Mouse (Mus musculus) hindbrain, embryonic 15.5 days (tissue): ENCODE data around the gene Stat2. TPM values are rescaled to one million over a fixed set of nuclear protein-coding genes. Genes with fewer than 3 reads are reported as not detected.

Experiments
- ATAC-seq: fragments of 200-750 bp; cut with Nextera tagmentation; 2 replicates; pipeline ENCODE4 v1.8.0; 2017; ENCODE audit warnings: low read depth, moderate number of reproducible peaks, moderate TSS enrichment; ENCODE audit not compliant: low FRiP score
- H3K27ac ChIP-seq: fragments of 300-500 bp; sonication (generic); replicated peaks from 2 replicates; pipeline ENCODE4 v1.5.1; 2015; ENCODE audit warnings: mild to moderate bottlenecking, inconsistent platforms
- H3K27me3 ChIP-seq: fragments of 300-500 bp; sonication (generic); 2 replicates; pipeline ENCODE4 v1.6.1; 2015; ENCODE audit warnings: control low read depth, inconsistent platforms
- H3K36me3 ChIP-seq: fragments of 300-500 bp; sonication (generic); 2 replicates; pipeline ENCODE4 v1.6.1; 2015; ENCODE audit warnings: control low read depth, inconsistent platforms
- H3K4me1 ChIP-seq: fragments of 300-500 bp; sonication (generic); replicated peaks from 2 replicates; pipeline ENCODE4 v1.6.1; 2015; ENCODE audit warnings: control low read depth, inconsistent platforms
- H3K4me2 ChIP-seq: fragments of 300-500 bp; sonication (generic); 2 replicates; pipeline ENCODE4 v1.6.1; 2015; ENCODE audit warnings: moderate library complexity, mild to moderate bottlenecking, inconsistent platforms
- H3K4me3 ChIP-seq: fragments of 300-500 bp; sonication (generic); 2 replicates; pipeline ENCODE4 v1.5.1; 2015; ENCODE audit warnings: mild to moderate bottlenecking, inconsistent platforms
- H3K9ac ChIP-seq: fragments of 300-500 bp; sonication (generic); 2 replicates; pipeline ENCODE4 v1.6.1; 2015; ENCODE audit warnings: inconsistent platforms
- H3K9me3 ChIP-seq: fragments of 300-500 bp; sonication (generic); 2 replicates; pipeline ENCODE4 v1.6.1; 2016; ENCODE audit warnings: control low read depth, inconsistent platforms
- WGBS: fragments of 180-500 bp; shearing (Covaris S2); methylation state at CpG from one replicate; pipeline ENCODE4 v1.1.7; 2015; 5-methylcytosine and 5-hydroxymethylcytosine counted together
- polyA plus RNA-seq: library from polyadenylated mRNA; unstranded; fragments of >200 nt; fragmentation: Nextera tagmentation; extraction: Ambion mirVana; gene quantifications from 2 replicates; pipeline ENCODE4 v1.2.1, GENCODE M21; 2015

Gene Stat2
- polyA plus RNA-seq, result 20.7 and 21.7 TPM in 2 replicates

- Histone ChIP-seq H3K9ac (peak within 1 kb of the TSS; percentile 74), H3K4me2 (peak within 1 kb of the TSS; percentile 74), H3K27me3 (no peaks in the 10 kb centered on the region), H3K4me1 (peaks cover 5% of the 10 kb centered on the region; the same call in 1 of the 2 replicates), H3K36me3 (no peaks in the 10 kb centered on the region), H3K9me3 (no peaks in the 10 kb centered on the region), H3K4me3 (peak within 1 kb of the TSS; percentile 93), H3K27ac (peak within 1 kb of the TSS; percentile 89)
- WGBS, result under 1% methylated on average over 43 of the region's 43 CpGs
- ATAC-seq, result peak; percentile 99
Measured at GRCm38 (mm10) chr10:128270287-128270841, at the start of gene Stat2. Gene Stat2, plus strand, starts transcription at chr10:128270559.

DNA sequence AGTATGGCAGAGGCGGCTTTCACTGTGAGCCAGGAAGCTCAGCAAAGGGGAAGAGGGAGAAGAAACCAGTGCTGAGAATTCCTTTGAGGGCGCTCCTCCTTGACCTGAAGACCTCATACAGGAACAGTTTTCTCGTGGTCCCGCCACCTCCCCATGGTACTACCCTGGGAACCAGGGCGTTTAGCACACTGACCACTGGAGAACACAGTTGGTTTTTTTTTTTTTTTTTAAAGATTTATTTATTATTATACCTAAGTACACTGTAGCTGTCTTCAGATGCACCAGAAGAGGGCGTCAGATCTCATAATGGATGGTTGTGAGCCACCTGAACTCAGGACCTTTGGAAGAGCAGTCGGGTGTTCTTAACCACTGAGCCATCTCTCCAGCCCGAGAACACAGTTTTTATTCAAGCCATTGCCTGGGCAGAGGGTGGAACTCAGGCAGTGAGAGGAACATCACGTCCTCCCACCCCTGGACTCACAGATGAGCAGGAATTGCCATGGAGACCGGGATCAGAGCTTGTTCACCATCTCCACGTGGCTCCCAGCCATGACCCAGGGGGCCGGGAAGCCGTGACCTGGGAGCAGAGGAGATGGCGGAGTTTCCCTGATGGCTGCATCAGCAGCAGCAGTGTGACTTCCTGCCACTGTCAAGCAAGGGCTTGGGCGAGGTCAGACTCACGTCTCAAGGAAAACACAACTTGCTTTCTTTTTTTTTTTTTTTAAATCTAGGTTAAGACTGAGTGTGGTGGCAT lies 48.6 kb upstream of the Stat2 start:
- Histone ChIP-seq H3K36me3 (no peaks in the 10 kb centered on the region), H3K4me2 (no peak overlapping the region), H3K9me3 (no peaks in the 10 kb centered on the region), H3K4me1 (no peaks in the 10 kb centered on the region), H3K9ac (no peak overlapping the region), H3K27ac (no peak overlapping the region), H3K4me3 (no peak overlapping the region), H3K27me3 (no peaks in the 10 kb centered on the region)
- no peak for ATAC-seq
- WGBS, result 62% methylated on average over 16 of the region's 16 CpGs

DNA sequence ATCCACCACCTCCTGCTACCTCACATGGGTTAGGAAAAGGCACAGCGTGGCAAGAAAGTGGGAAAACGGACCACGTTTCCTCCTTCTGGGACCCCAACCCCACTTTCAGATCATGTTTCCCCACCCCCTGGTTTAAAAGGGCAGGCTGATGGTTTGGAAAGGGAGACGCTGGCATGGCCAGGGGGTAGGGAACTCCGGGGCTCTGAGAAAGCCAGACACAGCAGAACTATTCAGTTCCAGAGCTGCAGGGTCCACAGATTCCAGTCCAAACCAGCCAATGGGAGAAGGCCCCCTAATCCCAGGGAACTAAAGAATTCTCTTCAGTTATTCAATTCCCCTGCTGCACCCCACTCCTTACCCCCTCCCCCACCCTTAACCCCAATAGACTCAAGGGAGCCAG lies 45.3 kb upstream of the Stat2 start:
- 55% methylated on average over 5 of the region's 5 CpGs for WGBS

GRCm38 (mm10) chr10:128225538-128225937 lies 44.8 kb upstream of the Stat2 start, which contains the start of gene Mip:
Gene Mip, plus strand, starts transcription at chr10:128225838.
- no peaks in the 10 kb centered on the region for H3K36me3 ChIP-seq
- no peak within 1 kb of the TSS for H3K4me2 ChIP-seq
- no peaks in the 10 kb centered on the region for H3K9me3 ChIP-seq
- WGBS, result 48% methylated on average over 4 of the region's 4 CpGs
- no peaks in the 10 kb centered on the region for H3K27me3 ChIP-seq
- H3K9ac ChIP-seq, result no peak within 1 kb of the TSS
- H3K4me1 ChIP-seq, result no peaks in the 10 kb centered on the region
- no peak within 1 kb of the TSS for H3K27ac ChIP-seq
- H3K4me3 ChIP-seq, result no peak within 1 kb of the TSS
- ATAC-seq, result no peak

More for the DNA sequence above, 45.3 kb upstream of the Stat2 start:
- no peaks in the 10 kb centered on the region for H3K27me3 ChIP-seq
- ATAC-seq, result no peak
- H3K4me3 ChIP-seq, result no peak overlapping the region
- H3K9me3 ChIP-seq, result no peaks in the 10 kb centered on the region
- no peak overlapping the region for H3K27ac ChIP-seq
- H3K36me3 ChIP-seq, result no peaks in the 10 kb centered on the region
- no peaks in the 10 kb centered on the region for H3K4me1 ChIP-seq
- no peak overlapping the region for H3K9ac ChIP-seq
- no peak overlapping the region for H3K4me2 ChIP-seq

DNA sequence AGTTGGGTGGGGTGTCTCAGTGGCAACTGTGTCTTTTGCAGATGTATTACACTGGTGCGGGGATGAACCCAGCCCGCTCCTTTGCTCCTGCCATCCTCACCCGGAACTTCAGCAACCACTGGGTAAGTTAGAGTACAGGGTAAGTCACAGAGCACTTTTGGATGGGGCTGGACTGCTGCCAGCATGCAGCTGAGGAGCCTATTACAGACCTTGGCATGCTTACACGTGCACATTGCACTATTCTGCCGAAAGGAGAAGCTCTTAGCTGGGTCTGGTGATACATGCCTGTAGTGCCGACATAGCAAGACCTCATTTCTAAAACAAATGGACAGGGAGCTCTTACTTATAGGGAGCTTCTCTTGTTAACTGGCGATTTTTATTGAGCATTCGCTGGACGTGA lies 42.8 kb upstream of the Stat2 start:
- Histone ChIP-seq H3K9me3 (no peaks in the 10 kb centered on the region), H3K4me3 (no peak overlapping the region), H3K4me1 (peaks cover 6% of the 10 kb centered on the region), H3K4me2 (no peak overlapping the region), H3K27me3 (no peaks in the 10 kb centered on the region), H3K9ac (no peak overlapping the region), H3K36me3 (no peaks in the 10 kb centered on the region), H3K27ac (no peak overlapping the region)
- ATAC-seq, result no peak
- 87% methylated on average over 9 of the region's 9 CpGs for WGBS

- H3K27me3 ChIP-seq, result no peaks in the 10 kb centered on the region
- no peak overlapping the region for H3K27ac ChIP-seq
- H3K4me3 ChIP-seq, result no peak overlapping the region
- H3K9me3 ChIP-seq, result no peaks in the 10 kb centered on the region
- H3K4me1 ChIP-seq, result peaks cover 11% of the 10 kb centered on the region
- 93% methylated on average over 8 of the region's 8 CpGs for WGBS
- ATAC-seq, result no peak
- H3K9ac ChIP-seq, result no peak overlapping the region
- H3K4me2 ChIP-seq, result no peak overlapping the region
- H3K36me3 ChIP-seq, result no peaks in the 10 kb centered on the region
Measured at GRCm38 (mm10) chr10:128228009-128228408, 42.4 kb upstream of the Stat2 start.

DNA sequence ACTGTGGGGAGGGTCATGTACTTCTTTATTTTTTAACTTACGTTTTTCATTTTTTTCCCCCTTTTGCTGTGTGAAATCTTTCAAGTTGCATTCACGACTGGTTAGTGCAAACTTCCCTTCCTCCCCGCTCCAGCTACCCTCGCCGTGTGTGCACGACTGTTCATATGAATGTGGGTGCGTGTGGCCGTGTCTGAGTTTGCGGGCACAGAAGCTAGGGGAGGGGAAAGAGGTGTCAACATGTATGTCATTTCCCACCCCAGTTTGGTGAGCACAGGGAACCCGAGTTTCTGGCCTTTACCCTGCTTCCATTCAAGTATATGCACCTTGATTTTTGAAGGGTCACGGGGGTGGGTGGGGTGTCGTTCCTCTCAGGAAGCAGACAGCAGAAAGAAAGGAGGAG lies 39.8 kb upstream of the Stat2 start:
- Histone ChIP-seq H3K27me3 (no peaks in the 10 kb centered on the region), H3K4me3 (no peak overlapping the region), H3K36me3 (no peaks in the 10 kb centered on the region), H3K4me2 (no peak overlapping the region), H3K9me3 (no peaks in the 10 kb centered on the region), H3K4me1 (peaks cover 12% of the 10 kb centered on the region), H3K9ac (no peak overlapping the region), H3K27ac (no peak overlapping the region)
- WGBS, result 81% methylated on average over 12 of the region's 12 CpGs
- no peak for ATAC-seq

GRCm38 (mm10) chr10:128231146-128231545 lies 39.2 kb upstream of the Stat2 start:
- Histone ChIP-seq H3K4me1 (peaks cover 12% of the 10 kb centered on the region), H3K9ac (0 out of 2 replicates have a peak overlapping the region, but pooled peaks have one; percentile 71), H3K27ac (peak overlapping the region; percentile 94; the same call in 1 of the 2 replicates), H3K9me3 (no peaks in the 10 kb centered on the region), H3K4me2 (peak overlapping the region; percentile 61), H3K4me3 (peak overlapping the region; percentile 76), H3K36me3 (no peaks in the 10 kb centered on the region), H3K27me3 (no peaks in the 10 kb centered on the region)
- ATAC-seq, result no peak
- WGBS, result 19% methylated on average over 5 of the region's 5 CpGs

DNA sequence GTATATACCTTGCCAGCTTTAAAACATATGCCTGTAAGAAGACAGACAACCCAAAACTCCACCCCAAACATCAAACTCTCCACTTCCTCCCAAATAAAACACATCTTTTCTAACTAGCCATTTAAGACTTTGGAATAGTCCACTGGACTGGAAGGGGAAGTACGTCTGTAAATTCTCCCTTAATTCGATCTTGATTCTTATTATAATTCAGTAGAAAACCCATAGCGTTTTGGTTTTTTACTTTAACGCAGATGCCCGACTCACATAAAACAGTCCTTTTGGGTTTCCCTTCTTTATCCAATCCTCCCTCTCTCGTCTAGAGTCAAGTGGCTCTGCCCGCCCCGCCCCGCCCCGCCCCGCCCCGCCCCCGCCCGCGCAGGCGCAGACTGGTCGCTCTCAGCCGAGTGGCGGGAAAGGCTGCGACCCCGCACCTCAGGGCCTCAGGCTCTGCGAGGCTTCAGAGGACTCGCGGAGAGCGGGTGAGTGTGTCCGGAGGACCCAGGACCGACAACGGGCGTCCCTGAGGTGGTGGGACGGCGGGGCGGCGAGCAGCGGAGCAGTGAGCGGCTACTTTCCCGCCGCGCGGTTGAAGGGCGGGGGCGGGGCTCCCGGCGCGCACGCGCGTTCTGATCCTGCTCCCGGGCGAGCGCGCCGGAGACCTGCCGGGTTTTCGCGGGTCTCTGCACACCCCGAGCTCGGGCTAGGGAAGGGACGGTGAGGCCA lies 38.5 kb upstream of the Stat2 start, which contains the start of gene Timeless:
Gene Timeless, plus strand, starts transcription at position 369 of the 723 bp plus-strand sequence.
- no peaks in the 10 kb centered on the region for H3K36me3 ChIP-seq
- H3K27me3 ChIP-seq, result no peaks in the 10 kb centered on the region
- no peaks in the 10 kb centered on the region for H3K9me3 ChIP-seq
- H3K4me3 ChIP-seq, result peak within 1 kb of the TSS; percentile 76
- WGBS, result under 1% methylated on average over 57 of the region's 58 CpGs
- H3K27ac ChIP-seq, result peak within 1 kb of the TSS; percentile 94
- peak within 1 kb of the TSS; percentile 61 for H3K4me2 ChIP-seq
- peak within 1 kb of the TSS; percentile 71 for H3K9ac ChIP-seq
- peak; percentile 94 for ATAC-seq
- H3K4me1 ChIP-seq, result peaks cover 12% of the 10 kb centered on the region

GRCm38 (mm10) chr10:128232420-128232985 lies 37.9 kb upstream of the Stat2 start:
- Histone ChIP-seq H3K4me2 (peak overlapping the region; percentile 61), H3K9ac (peak overlapping the region; percentile 71), H3K4me1 (peaks cover 12% of the 10 kb centered on the region), H3K9me3 (no peaks in the 10 kb centered on the region), H3K36me3 (no peaks in the 10 kb centered on the region), H3K27ac (peak overlapping the region; percentile 94), H3K4me3 (peak overlapping the region; percentile 76), H3K27me3 (no peaks in the 10 kb centered on the region)
- WGBS, result under 1% methylated on average over 14 of the region's 14 CpGs
- ATAC-seq, result no peak; the same call in 1 of the 2 replicates

DNA sequence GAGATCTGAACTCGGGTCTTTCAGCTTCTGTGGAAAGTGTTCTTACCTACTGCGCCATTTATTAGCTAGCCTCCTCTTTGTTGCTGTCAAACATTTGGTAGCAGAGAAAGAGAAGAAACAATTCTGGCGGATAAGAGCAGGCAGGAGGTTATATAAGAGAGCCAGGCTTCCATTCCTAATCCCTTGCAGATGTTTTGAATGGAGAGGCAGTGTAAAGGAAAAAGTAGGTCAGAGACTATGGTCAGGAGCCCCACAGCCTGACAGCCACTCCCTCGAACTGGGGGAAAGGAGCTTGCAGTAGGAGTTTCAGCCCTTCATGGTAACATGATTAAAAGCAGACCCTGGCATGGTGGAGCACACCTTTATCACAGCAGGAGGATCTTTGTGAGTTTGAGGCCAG lies 34.0 kb upstream of the Stat2 start:
- Histone ChIP-seq H3K9me3 (no peaks in the 10 kb centered on the region), H3K27ac (no peak overlapping the region), H3K9ac (no peak overlapping the region), H3K4me3 (no peak overlapping the region), H3K4me2 (no peak overlapping the region), H3K4me1 (peaks cover 7% of the 10 kb centered on the region), H3K27me3 (no peaks in the 10 kb centered on the region), H3K36me3 (no peaks in the 10 kb centered on the region)
- WGBS, result 87% methylated on average over 4 of the region's 4 CpGs
- no peak for ATAC-seq
